Mouse (Mus musculus) forebrain, embryonic 13.5 days (tissue): Measurements from ENCODE around the gene Agtr1a. TPM values are rescaled to one million over a fixed set of nuclear protein-coding genes. Genes with fewer than 3 reads are reported as not detected.

Experiments
- ATAC-seq: fragments of 200-750 bp; cut with Nextera tagmentation; 2 replicates; pipeline ENCODE4 v1.8.0; 2017
- H3K27ac ChIP-seq: fragments of 300-500 bp; sonication (generic); 2 replicates; pipeline ENCODE4 v1.5.1; 2015; ENCODE audit warnings: inconsistent platforms, mild to moderate bottlenecking, moderate library complexity
- H3K27me3 ChIP-seq: fragments of 300-500 bp; sonication (generic); 2 replicates; pipeline ENCODE4 v1.6.1; 2015; ENCODE audit warnings: mild to moderate bottlenecking, inconsistent platforms
- H3K36me3 ChIP-seq: fragments of 300-500 bp; sonication (generic); 2 replicates; pipeline ENCODE4 v1.6.1; 2015; ENCODE audit warnings: mild to moderate bottlenecking, inconsistent platforms; ENCODE audit not compliant: poor library complexity, severe bottlenecking
- H3K4me1 ChIP-seq: fragments of 300-500 bp; sonication (generic); 2 replicates; pipeline ENCODE4 v1.6.1; 2015; ENCODE audit warnings: inconsistent platforms
- H3K4me2 ChIP-seq: fragments of 300-500 bp; sonication (generic); 2 replicates; pipeline ENCODE4 v1.6.1; 2015; ENCODE audit warnings: inconsistent platforms, mild to moderate bottlenecking, moderate library complexity
- H3K4me3 ChIP-seq: fragments of 300-500 bp; sonication (generic); 2 replicates; pipeline ENCODE4 v1.5.1; 2015; ENCODE audit warnings: mild to moderate bottlenecking, inconsistent platforms
- H3K9ac ChIP-seq: fragments of 300-500 bp; sonication (generic); 2 replicates; pipeline ENCODE4 v1.6.1; 2015; ENCODE audit warnings: mild to moderate bottlenecking, inconsistent platforms
- H3K9me3 ChIP-seq: fragments of 300-500 bp; sonication (generic); replicated peaks from 2 replicates; pipeline ENCODE4 v1.6.1; 2016; ENCODE audit warnings: inconsistent platforms
- WGBS: fragments of 180-500 bp; shearing (Covaris S2); methylation state at CpG from one replicate; pipeline ENCODE4 v1.1.7; 2015; 5-methylcytosine and 5-hydroxymethylcytosine counted together
- polyA plus RNA-seq: library from polyadenylated mRNA; unstranded; fragments of >200 nt; fragmentation: Nextera tagmentation; extraction: Ambion mirVana; gene quantifications from 2 replicates; pipeline ENCODE4 v1.2.1, GENCODE M21; 2015

Gene Agtr1a
- polyA plus RNA-seq, 1 experiment from 2014 or later: 0.32 TPM

DNA sequence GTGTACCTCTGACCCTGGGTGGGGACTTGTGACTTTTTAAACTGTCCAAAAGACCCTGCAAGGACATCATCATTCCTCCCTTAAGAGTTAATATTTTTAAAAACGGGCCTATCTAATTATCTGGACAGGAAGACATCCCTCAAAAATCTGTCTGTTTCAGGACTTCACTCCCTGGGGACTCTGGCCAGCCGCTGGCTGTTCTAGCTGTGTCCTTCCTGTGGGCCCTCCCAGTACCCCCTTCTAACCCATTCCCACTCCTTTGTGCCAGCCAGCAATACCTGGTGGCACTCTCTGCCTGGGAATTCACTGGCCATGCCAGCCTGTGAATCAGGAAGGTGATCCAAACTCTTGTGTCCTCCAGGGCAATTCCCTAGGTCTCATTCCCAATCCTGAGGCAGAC lies 29.1 kb downstream of the Agtr1a start:
- no peak overlapping the region for H3K4me3 ChIP-seq
- H3K4me2 ChIP-seq: no peak overlapping the region
- peaks cover 6% of the 10 kb centered on the region; the same call in 1 of the 2 replicates for H3K4me1 ChIP-seq
- ATAC-seq: no peak
- no peaks in the 10 kb centered on the region for H3K36me3 ChIP-seq
- H3K9me3 ChIP-seq: no peaks in the 10 kb centered on the region
- no peak overlapping the region for H3K27ac ChIP-seq
- no peaks in the 10 kb centered on the region for H3K27me3 ChIP-seq
- 92% methylated on average over 2 of the region's 2 CpGs for WGBS
- H3K9ac ChIP-seq: no peak overlapping the region

DNA sequence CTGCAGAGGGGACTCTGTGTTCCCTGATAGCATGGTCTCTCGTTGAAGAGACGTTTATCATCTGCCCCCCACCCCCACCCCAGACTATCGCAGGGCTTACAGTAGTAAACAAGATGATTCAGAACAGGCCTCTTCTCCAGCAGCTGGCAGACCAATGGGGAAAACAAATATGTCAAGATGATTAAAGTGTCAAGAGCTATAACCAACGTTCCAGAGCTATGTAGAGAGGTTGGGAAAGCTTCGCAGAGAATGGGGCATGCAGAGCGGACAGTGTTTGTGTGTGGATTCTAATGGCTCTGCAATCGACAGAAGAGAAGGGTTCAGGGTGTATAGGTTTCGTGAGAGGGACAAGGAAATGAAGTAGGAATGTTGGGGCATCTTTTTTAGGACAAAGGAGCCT lies 31.9 kb downstream of the Agtr1a start:
- H3K9ac ChIP-seq: no peak overlapping the region
- no peaks in the 10 kb centered on the region for H3K4me1 ChIP-seq
- H3K4me2 ChIP-seq: no peak overlapping the region
- H3K27me3 ChIP-seq: no peaks in the 10 kb centered on the region
- H3K4me3 ChIP-seq: no peak overlapping the region
- ATAC-seq: no peak
- WGBS: 81% methylated on average over 8 of the region's 8 CpGs
- no peak overlapping the region for H3K27ac ChIP-seq
- no peaks in the 10 kb centered on the region for H3K9me3 ChIP-seq
- H3K36me3 ChIP-seq: no peaks in the 10 kb centered on the region

DNA sequence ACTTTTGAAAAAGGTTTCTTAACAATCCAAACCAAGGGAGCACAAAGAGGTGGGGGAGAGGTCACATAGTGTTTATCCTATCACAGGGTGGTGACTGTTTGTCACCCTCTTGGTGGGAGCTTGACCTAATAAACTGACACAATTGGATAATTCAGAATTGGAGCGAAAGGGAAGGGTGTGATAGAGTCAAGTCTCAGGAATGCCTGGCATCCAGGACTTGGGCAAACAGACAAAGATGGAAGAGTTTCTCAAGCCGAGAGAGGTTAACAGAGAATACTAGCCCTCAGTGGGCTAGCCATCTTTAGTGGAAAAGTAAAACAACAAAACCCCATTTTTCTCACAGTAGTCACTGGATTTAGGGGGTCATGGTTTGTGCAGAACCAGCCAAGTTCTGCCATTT lies 32.5 kb downstream of the Agtr1a start:
- H3K9ac ChIP-seq: no peak overlapping the region
- no peaks in the 10 kb centered on the region for H3K4me1 ChIP-seq
- WGBS: 57% methylated on average over 2 of the region's 2 CpGs
- no peaks in the 10 kb centered on the region for H3K36me3 ChIP-seq
- H3K27ac ChIP-seq: no peak overlapping the region
- H3K4me3 ChIP-seq: no peak overlapping the region
- H3K27me3 ChIP-seq: no peaks in the 10 kb centered on the region
- H3K4me2 ChIP-seq: no peak overlapping the region
- H3K9me3 ChIP-seq: no peaks in the 10 kb centered on the region
- no peak for ATAC-seq

DNA sequence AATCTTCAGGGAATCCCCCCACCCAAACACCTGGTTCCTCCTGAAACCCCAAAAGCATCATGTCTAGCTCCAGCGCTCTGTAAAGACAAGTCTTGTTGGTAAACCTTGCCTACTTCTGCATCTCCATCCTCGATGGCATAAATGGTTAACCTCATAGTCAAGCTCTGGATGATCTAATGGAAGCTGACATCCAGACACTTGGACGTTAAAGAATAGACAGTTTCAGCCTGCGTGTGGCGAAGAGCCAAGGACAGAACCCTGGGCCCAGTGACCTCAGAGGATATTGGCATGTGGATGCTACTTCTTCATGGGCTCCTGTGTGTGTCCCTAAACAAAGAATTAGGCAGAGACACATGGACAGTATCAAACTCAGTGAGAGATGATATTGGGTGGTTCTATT lies 42.6 kb downstream of the Agtr1a start:
- no peak overlapping the region for H3K27ac ChIP-seq
- H3K4me3 ChIP-seq: no peak overlapping the region
- H3K36me3 ChIP-seq: no peaks in the 10 kb centered on the region
- 89% methylated on average over 5 of the region's 5 CpGs for WGBS
- no peaks in the 10 kb centered on the region for H3K9me3 ChIP-seq
- H3K4me1 ChIP-seq: no peaks in the 10 kb centered on the region
- H3K9ac ChIP-seq: no peak overlapping the region
- no peak for ATAC-seq
- no peaks in the 10 kb centered on the region for H3K27me3 ChIP-seq
- no peak overlapping the region for H3K4me2 ChIP-seq

DNA sequence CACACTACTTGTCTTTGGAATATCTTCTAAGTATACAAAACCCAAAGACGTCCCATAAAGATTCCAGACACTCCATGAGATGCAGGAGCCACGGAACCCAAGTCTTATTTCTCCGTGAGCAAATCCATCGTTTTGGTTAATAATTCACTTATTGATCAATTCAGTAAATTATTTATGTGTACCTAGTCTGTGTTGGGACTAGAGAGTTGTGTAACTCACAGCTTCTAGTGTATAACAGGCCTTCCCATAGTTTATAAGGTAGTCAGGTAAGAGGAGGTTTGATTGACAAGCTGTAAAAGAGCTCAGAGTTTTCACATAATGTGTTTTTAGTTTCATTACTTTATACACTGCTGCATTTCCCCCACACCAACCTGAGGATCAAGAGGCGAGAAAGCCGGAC lies 48.9 kb downstream of the Agtr1a start:
- no peaks in the 10 kb centered on the region for H3K4me1 ChIP-seq
- no peak overlapping the region for H3K9ac ChIP-seq
- 92% methylated on average over 6 of the region's 6 CpGs for WGBS
- H3K36me3 ChIP-seq: no peaks in the 10 kb centered on the region
- H3K27me3 ChIP-seq: no peaks in the 10 kb centered on the region
- no peaks in the 10 kb centered on the region for H3K9me3 ChIP-seq
- H3K27ac ChIP-seq: no peak overlapping the region
- H3K4me2 ChIP-seq: no peak overlapping the region
- ATAC-seq: no peak
- no peak overlapping the region for H3K4me3 ChIP-seq

DNA sequence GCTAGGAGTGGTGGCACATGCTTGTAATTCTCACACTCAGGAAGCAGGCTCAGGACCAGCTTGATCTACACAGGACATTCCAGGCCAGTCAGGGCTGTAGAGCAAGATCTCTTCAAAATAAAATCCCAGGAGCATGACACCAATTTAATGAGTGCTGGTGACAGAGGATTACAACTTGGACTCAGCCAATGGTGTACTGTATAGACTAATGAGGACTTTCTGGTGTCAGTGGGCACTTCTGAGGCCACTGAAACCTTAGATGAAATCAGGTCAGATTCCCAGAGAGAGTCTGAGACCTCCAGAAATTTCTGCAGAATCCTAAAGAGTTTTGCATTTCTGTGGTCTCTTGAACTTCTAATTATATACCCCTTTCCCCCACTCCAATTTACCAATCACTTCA lies 57.9 kb downstream of the Agtr1a start:
- H3K4me3 ChIP-seq: no peak overlapping the region
- no peaks in the 10 kb centered on the region for H3K4me1 ChIP-seq
- no peak overlapping the region for H3K9ac ChIP-seq
- no peaks in the 10 kb centered on the region for H3K36me3 ChIP-seq
- no peaks in the 10 kb centered on the region for H3K9me3 ChIP-seq
- H3K27me3 ChIP-seq: no peaks in the 10 kb centered on the region
- H3K27ac ChIP-seq: no peak overlapping the region
- ATAC-seq: no peak
- H3K4me2 ChIP-seq: no peak overlapping the region

DNA sequence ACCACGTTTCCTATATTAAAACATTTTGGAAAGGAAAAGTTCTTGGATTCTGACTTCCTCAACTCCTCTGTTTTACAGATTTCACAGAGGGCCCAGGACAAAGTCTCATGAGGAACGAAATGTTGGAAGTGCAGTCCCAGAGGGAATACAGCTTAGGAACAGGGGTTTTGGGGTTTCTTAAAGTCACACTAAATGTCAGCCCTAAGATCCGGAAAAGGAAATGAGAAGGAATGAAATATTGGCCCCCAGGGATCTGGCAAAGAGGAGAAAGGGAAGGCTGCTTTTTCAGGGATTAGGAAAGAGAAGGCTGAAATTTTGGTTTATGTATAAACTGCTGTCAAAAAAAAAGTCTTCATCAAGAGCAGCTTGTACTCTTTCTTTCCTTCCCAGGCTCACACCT lies 60.2 kb downstream of the Agtr1a start:
- no peaks in the 10 kb centered on the region for H3K27me3 ChIP-seq

DNA sequence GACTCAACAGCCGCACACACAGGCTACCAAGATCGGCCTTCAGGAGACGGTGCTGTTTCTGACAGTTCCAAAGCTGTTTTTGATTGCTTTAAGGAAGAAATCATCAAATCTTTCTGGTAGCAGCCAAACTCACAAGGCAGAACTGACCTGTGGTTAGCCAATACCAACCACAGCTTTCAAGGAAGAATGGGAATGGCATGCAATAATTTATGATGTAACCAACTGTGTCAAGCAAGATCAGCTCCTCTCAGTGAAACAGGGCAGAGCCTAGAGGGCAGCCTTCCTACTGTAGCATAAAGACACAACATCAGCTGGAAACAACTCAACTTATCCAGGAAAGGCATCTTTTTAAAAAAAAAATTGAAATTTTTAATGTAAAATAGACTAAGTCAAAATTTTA lies 62.6 kb downstream of the Agtr1a start:
- H3K4me1 ChIP-seq: no peaks in the 10 kb centered on the region
- H3K27ac ChIP-seq: no peak overlapping the region
- no peaks in the 10 kb centered on the region for H3K36me3 ChIP-seq
- no peaks in the 10 kb centered on the region for H3K27me3 ChIP-seq
- no peak overlapping the region for H3K4me2 ChIP-seq
- H3K9ac ChIP-seq: no peak overlapping the region
- H3K9me3 ChIP-seq: no peaks in the 10 kb centered on the region
- ATAC-seq: no peak
- H3K4me3 ChIP-seq: no peak overlapping the region
- WGBS: 94% methylated on average over 3 of the region's 3 CpGs

More for the DNA sequence above, 60.2 kb downstream of the Agtr1a start:
- 85% methylated on average over 3 of the region's 3 CpGs for WGBS
- Histone ChIP-seq H3K9me3 (no peaks in the 10 kb centered on the region), H3K9ac (no peak overlapping the region), H3K27ac (no peak overlapping the region), H3K4me3 (no peak overlapping the region), H3K4me1 (no peaks in the 10 kb centered on the region), H3K36me3 (no peaks in the 10 kb centered on the region), H3K4me2 (no peak overlapping the region)
- ATAC-seq: no peak

DNA sequence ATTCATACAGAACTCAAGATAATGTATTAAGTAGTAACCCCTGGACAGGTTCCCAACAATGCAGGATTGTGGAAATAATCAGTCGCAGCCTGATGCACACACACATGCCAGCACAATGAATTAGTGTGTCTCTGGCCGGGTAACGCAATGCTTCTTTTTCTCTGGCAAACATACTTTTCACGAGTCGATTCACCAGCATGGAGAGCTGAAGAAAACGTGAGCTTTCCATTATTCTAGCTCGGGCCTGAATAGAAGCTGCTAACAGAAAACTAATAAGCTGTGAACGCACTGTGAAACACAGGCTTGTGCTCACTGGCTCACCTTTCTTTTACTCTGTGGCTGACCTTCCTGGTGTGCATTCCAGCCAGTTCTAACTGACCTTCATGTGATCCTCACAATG lies 64.4 kb downstream of the Agtr1a start:
- Histone ChIP-seq H3K36me3 (no peaks in the 10 kb centered on the region), H3K9ac (no peak overlapping the region), H3K4me2 (no peak overlapping the region), H3K4me1 (no peaks in the 10 kb centered on the region), H3K27me3 (no peaks in the 10 kb centered on the region), H3K9me3 (no peaks in the 10 kb centered on the region), H3K27ac (no peak overlapping the region), H3K4me3 (no peak overlapping the region)
- 26% methylated on average over 8 of the region's 8 CpGs for WGBS
- ATAC-seq: no peak

DNA sequence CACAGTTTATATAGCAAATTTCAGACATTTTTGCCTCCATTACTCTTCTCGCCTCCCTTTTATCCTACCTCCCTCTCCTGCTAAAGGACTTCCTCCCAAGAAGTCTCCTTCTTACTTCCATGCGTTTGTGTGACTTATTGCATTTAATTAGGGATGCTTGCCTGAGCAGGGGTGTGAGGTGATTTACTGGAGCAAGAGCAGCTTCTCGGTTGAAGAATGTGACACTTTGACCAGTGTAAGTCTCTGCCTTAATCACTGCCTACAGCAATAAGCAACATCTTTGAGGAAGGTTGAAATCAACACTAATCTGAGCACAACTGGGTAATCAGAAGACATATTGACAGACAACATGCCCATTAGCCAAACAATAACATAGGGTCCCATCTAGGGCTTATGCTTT lies 67.6 kb downstream of the Agtr1a start:
- no peak overlapping the region for H3K4me3 ChIP-seq
- no peaks in the 10 kb centered on the region for H3K9me3 ChIP-seq
- no peak overlapping the region for H3K27ac ChIP-seq
- H3K9ac ChIP-seq: no peak overlapping the region
- WGBS: 79% methylated on average over 3 of the region's 3 CpGs
- no peak for ATAC-seq
- no peak overlapping the region for H3K4me2 ChIP-seq
- no peaks in the 10 kb centered on the region for H3K27me3 ChIP-seq
- H3K36me3 ChIP-seq: no peaks in the 10 kb centered on the region
- H3K4me1 ChIP-seq: no peaks in the 10 kb centered on the region

DNA sequence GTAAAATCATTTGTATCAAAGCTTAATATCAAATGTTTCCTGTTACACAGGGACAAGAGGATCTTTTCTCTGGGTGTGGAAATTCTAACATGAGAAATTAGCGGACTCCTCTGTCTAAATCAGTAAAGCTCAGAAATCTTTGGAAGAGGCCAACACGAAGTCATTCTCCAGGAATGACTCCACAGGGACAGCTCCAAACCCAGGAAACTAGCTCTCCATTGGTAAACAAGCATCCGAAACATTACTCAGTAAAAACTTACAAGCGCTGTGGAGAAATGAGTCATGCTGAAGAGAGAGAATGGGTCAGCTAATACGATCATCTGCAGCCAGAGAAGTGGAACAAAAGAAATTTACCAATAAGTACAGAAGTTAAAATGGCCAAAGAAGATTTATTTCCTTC lies 82.4 kb downstream of the Agtr1a start:
- Histone ChIP-seq H3K27ac (no peak overlapping the region), H3K4me2 (no peak overlapping the region), H3K27me3 (no peaks in the 10 kb centered on the region), H3K9ac (no peak overlapping the region), H3K4me3 (no peak overlapping the region), H3K9me3 (no peaks in the 10 kb centered on the region), H3K4me1 (no peaks in the 10 kb centered on the region), H3K36me3 (no peaks in the 10 kb centered on the region)
- no peak for ATAC-seq
- 86% methylated on average over 5 of the region's 5 CpGs for WGBS

DNA sequence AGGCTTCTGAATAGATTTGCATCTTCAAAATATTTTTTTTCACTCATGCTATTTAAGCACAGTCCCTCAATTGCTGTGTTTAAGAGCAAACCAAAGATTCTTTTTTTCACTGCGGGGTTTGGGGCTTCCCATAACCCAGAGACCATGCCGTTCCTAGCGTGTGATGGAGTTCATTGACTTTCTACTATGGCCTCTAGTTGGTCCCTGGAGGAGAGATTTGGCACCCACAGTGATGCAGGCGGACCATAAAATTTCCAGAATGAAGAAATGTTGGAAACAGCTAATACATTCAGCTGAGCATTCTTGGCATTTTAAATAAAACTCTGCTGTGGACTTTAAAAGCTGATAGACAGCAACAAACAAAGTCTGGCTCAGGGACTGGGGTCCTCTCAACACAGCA lies 90.8 kb downstream of the Agtr1a start:
- H3K4me3 ChIP-seq: no peak overlapping the region
- H3K36me3 ChIP-seq: no peaks in the 10 kb centered on the region
- H3K4me1 ChIP-seq: no peaks in the 10 kb centered on the region
- no peak overlapping the region for H3K9ac ChIP-seq
- no peaks in the 10 kb centered on the region for H3K27me3 ChIP-seq
- H3K27ac ChIP-seq: no peak overlapping the region
- no peak for ATAC-seq
- no peak overlapping the region for H3K4me2 ChIP-seq
- 92% methylated on average over 4 of the region's 4 CpGs for WGBS
- H3K9me3 ChIP-seq: no peaks in the 10 kb centered on the region

DNA sequence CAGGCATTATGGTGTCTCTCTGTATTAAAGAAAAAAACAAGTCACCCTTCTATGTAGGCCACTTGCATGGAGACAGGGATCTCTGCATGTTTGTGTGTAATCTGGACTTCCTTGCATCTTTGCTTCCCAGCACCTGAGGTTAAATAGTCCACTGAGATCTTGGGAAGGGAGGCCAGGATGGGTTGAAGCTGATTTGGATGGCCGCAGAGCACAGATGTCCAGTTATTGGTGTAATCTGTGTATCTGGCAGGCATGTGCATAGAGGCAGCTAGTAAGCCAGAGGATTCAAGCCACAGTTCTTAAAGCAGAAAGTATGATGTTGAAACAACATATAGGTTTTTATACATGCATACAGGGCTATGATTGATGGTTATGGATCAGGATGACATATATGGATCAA lies 91.2 kb downstream of the Agtr1a start:
- Histone ChIP-seq H3K4me3 (no peak overlapping the region), H3K36me3 (no peaks in the 10 kb centered on the region), H3K9ac (no peak overlapping the region), H3K27ac (no peak overlapping the region), H3K27me3 (no peaks in the 10 kb centered on the region), H3K9me3 (no peaks in the 10 kb centered on the region), H3K4me1 (no peaks in the 10 kb centered on the region), H3K4me2 (no peak overlapping the region)
- no peak for ATAC-seq
- 96% methylated on average over 1 of the region's 1 CpGs for WGBS
